Mouse (Mus musculus) kidney, postnatal 25 days (tissue): ENCODE data around the gene Cbl.
"Not testable (repeated sequence)": the region's sequence is repeated elsewhere in the genome, so short reads cannot be mapped to it uniquely, and the experiment has no call there.

Experiments
- DNase-seq, 2 experiments: peaks; one replicate each; pipeline ENCODE4 v3.0.0; 2021; ENCODE audit warnings: mixed read lengths in 2 of 2

Cbl gene

DNA sequence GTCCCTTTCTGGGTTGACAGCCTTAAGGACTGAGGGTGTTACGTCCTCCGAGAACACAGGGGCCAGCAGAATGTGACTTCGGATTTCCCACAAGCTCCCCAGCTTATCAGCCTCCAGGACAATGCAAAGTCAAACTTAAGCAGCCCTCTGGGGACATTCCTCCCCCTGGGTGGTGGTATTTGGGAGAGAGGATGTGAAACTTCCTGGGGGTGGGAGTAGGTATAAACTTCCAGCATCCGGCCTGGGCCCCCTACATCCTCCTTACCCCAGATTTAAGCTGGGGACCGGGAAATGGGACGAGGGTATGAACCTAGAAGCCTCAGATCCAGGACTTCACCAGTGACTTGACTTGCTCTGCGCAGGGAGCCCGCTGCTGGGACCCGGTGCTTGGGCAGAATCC is 104.2 kb downstream of the Cbl start:
- peak in 1 of 2 experiments; percentile 42 for DNase-seq

- DNase-seq: peak; percentile 65 to 85
Measured at GRCm38 (mm10) chr9:44127351-44127801, 106.5 kb downstream of the Cbl start.

DNA sequence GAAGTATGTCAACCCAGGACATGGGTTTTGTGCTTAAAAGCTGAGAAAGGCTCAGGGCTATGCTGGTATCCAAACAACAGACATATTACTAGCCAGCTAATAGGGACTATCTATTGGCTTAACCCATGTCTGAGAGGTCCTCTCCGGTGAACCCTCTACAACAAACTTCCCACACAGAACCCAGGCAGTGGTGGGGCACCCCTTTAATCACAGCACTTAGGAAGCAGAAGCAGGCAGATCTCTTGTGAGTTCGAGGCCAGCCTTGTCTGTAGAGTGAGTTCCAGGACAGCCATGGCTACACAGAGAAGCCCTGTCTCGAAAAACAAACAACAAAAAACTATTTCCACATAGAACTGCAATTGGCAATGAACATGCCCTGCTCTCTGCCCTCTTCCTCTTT is 107.1 kb downstream of the Cbl start:
- no peak for DNase-seq

DNA sequence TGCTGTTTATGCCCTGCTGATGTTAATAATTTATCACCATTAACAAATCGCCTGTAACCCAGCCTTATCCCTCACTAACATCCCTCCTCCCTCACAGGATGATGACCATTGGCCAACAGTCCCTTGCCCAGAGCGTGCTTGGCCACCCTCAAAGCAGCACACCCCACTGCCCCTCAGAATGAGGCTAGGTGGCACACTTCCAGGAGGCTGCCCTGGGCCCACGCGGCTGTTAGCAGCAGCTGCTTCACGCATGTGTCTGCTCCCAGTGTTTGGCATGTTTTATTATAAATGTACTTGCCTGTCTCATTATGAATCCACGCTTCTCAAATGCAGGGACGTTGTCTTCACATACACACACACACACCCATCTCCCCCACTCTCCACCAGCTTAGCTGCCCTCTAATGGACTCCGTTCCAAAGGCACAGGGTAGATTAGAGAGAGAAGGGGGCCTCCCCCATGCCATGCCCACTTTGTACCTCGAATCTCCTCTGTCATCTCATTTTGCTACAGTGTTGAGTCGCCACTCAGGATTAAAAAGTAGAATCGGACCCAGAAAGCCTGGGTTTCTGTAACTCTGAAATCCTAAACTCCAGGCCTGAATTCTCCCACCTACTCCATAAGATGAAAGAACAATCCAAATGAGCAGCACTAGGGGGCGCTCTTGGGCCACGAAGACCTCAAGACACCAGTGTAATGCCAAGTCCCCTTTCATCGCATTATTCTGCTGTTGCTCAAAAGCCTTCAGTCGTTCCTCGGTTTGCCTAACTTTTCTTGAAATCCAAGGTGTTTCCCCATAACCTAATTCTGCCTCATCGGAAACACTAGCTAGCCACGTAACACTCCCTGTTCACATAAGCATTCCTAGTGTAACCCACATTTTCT is 108.1 kb downstream of the Cbl start:
- DNase-seq: peak; percentile 93 to 97

- DNase-seq: peak in 1 of 2 experiments; percentile 53
Measured at GRCm38 (mm10) chr9:44125026-44125425, 108.8 kb downstream of the Cbl start.

GRCm38 (mm10) chr9:44124317-44124716 is 109.5 kb downstream of the Cbl start:
- peak in 1 of 2 experiments; percentile 41 for DNase-seq

- no peak for DNase-seq
Measured at GRCm38 (mm10) chr9:44119948-44120465, 113.8 kb downstream of the Cbl start.

DNA sequence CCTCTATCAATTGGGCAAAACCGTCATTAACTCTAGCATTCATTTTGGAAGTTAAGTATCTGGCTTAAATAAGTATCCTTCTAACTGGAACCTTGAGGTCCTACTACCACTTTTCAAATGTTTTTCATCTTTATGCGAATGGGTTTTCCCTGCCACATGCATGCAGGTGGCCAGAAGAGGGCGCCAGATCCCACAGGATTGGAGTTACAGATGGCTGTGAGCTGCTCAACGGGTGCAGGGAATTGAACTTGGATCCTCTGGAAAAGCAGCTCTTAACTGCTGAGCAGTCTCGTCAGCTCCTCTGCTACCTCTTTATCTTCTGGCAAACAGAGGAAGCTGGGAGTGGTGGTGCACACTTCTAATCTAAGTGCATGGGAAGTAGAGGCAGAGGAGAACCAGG is 114.8 kb downstream of the Cbl start:
- DNase-seq: peak; percentile 54 to 71

DNA sequence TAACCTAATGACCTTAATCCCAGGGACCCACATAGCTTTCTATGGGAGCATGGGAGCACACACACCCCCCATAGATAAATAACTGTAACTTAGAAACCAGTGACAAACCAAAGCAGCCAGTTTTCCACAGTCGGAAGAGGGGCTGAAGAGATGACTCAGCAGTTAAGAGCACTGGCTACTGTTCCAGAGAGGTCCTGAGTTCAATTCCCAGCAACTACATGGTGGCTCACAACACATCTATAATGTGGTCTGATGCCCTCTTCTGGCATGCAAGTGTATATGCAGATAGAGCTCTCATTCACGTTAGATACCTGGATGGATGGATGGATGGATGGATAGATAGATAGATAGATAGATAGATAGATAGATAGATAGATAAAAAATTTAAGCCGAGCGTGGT is 117.7 kb downstream of the Cbl start:
- no peak for DNase-seq

DNA sequence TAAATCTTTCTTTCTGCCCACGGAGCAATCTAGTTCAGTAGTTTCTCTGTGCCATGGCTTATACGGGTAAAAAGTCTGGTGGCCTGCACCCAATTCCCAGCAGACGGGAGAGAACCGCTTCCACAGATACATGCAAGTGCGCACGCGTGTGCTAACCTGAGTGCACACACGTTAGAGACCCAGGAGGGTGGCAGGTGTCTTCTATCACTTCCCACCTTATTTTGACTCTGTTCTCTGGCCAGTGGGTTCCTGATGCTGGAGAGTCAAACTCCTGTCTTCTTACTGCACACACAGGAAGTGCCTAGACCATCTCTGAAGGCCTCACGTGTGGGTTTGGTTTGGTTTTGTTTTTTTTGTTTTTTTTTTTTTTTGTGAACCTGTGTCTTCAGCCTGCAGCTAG is 118.2 kb downstream of the Cbl start:
- DNase-seq: no peak

GRCm38 (mm10) chr9:44114453-44114852 is 119.4 kb downstream of the Cbl start:
- DNase-seq: peak in 1 of 2 experiments; percentile 56

GRCm38 (mm10) chr9:44113105-44113789 is 120.6 kb downstream of the Cbl start, which contains the start of the genes Gm49380 and Rnf26:
TSS of gene Gm49380 (minus strand) at chr9:44113500.
TSS of gene Rnf26 (minus strand) at chr9:44113517.
- DNase-seq: peak; percentile 97

- DNase-seq: not testable (repeated sequence)
Measured at GRCm38 (mm10) chr9:44111909-44112308, 121.9 kb downstream of the Cbl start.

- DNase-seq: peak; percentile 82 to 88
Measured at GRCm38 (mm10) chr9:44109360-44110095, 124.3 kb downstream of the Cbl start.

DNA sequence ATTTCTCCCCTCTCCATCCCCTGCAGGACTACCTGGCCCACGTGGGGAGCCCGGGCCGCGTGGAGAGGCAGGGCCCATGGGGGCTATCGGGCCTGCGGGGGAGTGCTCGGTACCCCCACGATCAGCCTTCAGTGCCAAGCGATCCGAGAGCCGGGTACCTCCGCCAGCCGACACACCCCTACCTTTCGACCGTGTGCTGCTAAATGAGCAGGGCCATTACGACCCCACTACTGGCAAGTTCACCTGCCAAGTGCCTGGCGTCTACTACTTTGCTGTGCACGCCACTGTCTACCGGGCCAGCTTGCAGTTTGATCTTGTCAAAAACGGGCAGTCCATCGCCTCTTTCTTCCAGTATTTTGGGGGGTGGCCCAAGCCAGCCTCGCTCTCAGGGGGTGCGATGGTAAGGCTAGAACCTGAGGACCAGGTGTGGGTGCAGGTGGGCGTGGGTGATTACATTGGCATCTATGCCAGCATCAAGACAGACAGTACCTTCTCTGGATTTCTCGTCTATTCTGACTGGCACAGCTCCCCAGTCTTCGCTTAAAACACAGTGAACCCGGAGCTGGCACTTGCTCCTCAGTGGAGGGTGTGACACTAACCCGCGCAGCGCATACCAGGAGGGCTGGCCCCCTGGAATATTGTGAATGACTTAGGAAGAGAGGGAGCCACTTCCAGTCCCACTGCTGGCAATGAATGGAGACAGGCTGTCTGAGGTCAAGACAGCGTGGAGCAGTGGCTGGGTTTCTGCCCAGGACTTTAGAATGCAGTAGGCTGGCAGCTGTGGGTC is 125.4 kb downstream of the Cbl start:
- DNase-seq: no peak

DNA sequence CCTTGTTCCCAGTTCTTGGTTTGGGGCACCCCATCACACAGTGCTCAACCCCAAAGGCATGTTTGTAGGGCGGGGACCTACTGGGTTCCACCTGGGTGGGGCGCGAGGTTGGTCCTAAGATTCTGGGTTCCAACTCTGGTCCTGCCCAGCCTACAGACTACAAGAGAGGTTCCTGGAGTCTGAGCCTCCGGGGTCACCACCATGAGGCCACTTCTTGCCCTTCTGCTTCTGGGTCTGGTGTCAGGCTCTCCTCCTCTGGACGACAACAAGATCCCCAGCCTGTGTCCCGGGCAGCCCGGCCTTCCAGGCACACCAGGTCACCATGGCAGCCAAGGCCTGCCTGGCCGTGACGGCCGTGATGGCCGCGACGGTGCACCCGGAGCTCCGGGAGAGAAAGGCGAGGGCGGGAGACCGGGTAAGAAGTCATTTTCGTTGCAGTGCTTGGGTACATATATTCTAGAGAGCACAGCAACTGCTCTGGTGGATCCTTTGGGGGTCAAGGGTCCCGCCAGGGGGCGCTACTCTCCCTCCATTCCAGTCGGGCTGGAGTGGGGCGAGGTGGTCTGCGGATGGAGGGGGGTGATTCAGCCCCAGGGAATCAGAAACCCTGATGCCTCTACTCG is 126.2 kb downstream of the Cbl start:
- peak; percentile 63 to 68 for DNase-seq

- peak; percentile 89 to 91 for DNase-seq
Measured at GRCm38 (mm10) chr9:44107110-44107509, 126.7 kb downstream of the Cbl start, which contains the start of gene C1qtnf5. TSS of gene C1qtnf5 (plus strand) at chr9:44107245.

DNA sequence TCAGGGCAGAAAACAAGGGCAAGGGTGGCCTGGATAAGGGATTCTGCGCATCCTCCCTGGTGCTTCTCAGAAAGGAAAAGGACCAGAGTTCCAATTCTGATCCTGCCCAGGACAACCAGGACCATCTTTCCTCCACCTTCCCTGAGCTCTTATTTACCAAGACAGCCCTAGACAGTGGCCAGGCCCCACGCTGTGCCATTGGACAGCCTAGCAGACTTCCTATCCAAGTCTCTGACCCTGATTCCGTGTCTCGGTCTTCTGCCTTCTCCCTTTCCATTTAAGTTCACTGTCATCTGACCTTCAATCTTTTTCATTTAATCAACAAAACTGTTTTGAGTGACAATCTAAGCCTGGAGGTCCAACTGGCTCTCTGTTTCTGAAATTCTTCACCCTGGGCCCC is 127.3 kb downstream of the Cbl start:
- no peak for DNase-seq

GRCm38 (mm10) chr9:44106182-44106581 is 127.7 kb downstream of the Cbl start:
- no peak for DNase-seq

DNA sequence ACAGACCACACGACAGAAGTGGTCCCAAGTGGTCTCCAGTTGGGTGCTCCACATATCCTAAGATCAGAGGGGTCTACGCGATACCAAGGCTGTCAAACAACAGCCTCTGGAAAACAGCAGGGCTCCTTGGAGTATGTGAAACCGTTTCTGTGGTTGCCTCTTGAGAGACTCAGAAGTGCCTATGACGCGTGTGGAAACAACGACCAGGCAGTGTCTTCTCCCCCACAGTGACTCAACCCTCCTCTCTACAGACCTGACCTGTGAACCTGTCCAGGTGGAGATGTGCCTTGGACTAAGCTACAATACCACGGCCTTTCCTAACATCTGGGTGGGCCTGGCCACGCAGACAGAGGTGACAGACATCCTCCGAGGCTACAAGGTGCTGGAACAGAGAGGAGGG is 128.1 kb downstream of the Cbl start:
- DNase-seq: no peak

DNA sequence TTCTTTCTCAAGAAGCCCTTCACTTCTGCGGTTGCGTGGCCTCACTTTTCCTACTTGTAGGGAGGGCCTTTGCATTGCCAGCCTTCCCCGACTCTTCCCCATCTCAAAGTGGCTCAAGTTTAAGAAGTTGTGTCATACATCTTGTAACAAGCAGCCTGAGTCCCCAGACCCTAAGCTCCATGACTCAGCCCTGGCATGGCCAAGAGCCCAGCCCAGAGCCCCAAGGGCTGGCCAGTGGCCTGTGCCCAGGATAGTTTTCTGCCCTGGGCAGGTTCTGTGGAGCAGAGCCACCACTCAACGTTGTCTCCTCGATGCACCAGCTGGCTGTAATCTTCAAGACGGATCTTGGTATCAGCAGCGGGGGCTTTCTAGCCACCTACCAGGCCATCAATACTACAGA is 129.0 kb downstream of the Cbl start:
- DNase-seq: no peak
